Mouse (Mus musculus) embryonic facial prominence, embryonic 12.5 days (tissue): ENCODE data around the gene Dusp28. TPM values are rescaled to one million over a fixed set of nuclear protein-coding genes. Genes with fewer than 3 reads are reported as not detected.
A peak's percentile ranks its signal among the peaks of the same experiment; 100 is the strongest.

Source experiments
- ATAC-seq: fragments of 200-750 bp; cut with Nextera tagmentation; 2 replicates; pipeline ENCODE4 v1.8.0; 2017; ENCODE audit not compliant: insufficient number of reproducible peaks, insufficient read depth, low FRiP score, low TSS enrichment
- H3K27ac ChIP-seq: fragments of 300-500 bp; sonication (generic); 2 replicates; pipeline ENCODE4 v1.5.1; 2016; ENCODE audit warnings: mild to moderate bottlenecking
- H3K27me3 ChIP-seq: fragments of 300-500 bp; sonication (generic); 2 replicates; pipeline ENCODE4 v1.6.1; 2016; ENCODE audit warnings: mild to moderate bottlenecking, moderate library complexity
- H3K36me3 ChIP-seq: fragments of 300-500 bp; sonication (generic); 2 replicates; pipeline ENCODE4 v1.6.1; 2016; ENCODE audit warnings: mild to moderate bottlenecking
- H3K4me1 ChIP-seq: fragments of 300-500 bp; sonication (generic); 2 replicates; pipeline ENCODE4 v1.6.1; 2016
- H3K4me2 ChIP-seq: fragments of 300-500 bp; sonication (generic); replicated peaks from 2 replicates; pipeline ENCODE4 v1.6.1; 2016; ENCODE audit warnings: mild to moderate bottlenecking, moderate library complexity
- H3K4me3 ChIP-seq: fragments of 300-500 bp; sonication (generic); 2 replicates; pipeline ENCODE4 v1.5.1; 2016; ENCODE audit warnings: mild to moderate bottlenecking
- H3K9ac ChIP-seq: fragments of 300-500 bp; sonication (generic); 2 replicates; pipeline ENCODE4 v1.6.1; 2016; ENCODE audit warnings: mild to moderate bottlenecking, moderate library complexity
- H3K9me3 ChIP-seq: fragments of 300-500 bp; sonication (generic); 2 replicates; pipeline ENCODE4 v1.6.1; 2016; ENCODE audit warnings: mild to moderate bottlenecking, moderate library complexity
- WGBS: fragments of 180-500 bp; shearing (Covaris S2); methylation state at CpG from one replicate; pipeline ENCODE4 v1.1.7; 2016; 5-methylcytosine and 5-hydroxymethylcytosine counted together
- polyA plus RNA-seq: library from polyadenylated mRNA; unstranded; fragments of >200 nt; fragmentation: Nextera tagmentation; extraction: Ambion mirVana; gene quantifications from 2 replicates; pipeline ENCODE4 v1.2.1, GENCODE M21; 2016

Dusp28 gene
- polyA plus RNA-seq, 1 experiment from 2014 or later, result 10.8 TPM

GRCm38 (mm10) chr1:92909068-92909467 lies 2.3 kb downstream of the Dusp28 start:
- Histone ChIP-seq H3K9ac (no peak overlapping the region), H3K36me3 (peaks cover 2% of the 10 kb centered on the region; the same call in 1 of the 2 replicates), H3K27me3 (no peaks in the 10 kb centered on the region; the same call in 1 of the 2 replicates), H3K4me3 (no peak overlapping the region), H3K27ac (no peak overlapping the region), H3K4me2 (no peak overlapping the region), H3K4me1 (peaks cover 37% of the 10 kb centered on the region), H3K9me3 (no peaks in the 10 kb centered on the region)
- ATAC-seq, result no peak
- 64% methylated on average over 4 of the region's 4 CpGs for WGBS

DNA sequence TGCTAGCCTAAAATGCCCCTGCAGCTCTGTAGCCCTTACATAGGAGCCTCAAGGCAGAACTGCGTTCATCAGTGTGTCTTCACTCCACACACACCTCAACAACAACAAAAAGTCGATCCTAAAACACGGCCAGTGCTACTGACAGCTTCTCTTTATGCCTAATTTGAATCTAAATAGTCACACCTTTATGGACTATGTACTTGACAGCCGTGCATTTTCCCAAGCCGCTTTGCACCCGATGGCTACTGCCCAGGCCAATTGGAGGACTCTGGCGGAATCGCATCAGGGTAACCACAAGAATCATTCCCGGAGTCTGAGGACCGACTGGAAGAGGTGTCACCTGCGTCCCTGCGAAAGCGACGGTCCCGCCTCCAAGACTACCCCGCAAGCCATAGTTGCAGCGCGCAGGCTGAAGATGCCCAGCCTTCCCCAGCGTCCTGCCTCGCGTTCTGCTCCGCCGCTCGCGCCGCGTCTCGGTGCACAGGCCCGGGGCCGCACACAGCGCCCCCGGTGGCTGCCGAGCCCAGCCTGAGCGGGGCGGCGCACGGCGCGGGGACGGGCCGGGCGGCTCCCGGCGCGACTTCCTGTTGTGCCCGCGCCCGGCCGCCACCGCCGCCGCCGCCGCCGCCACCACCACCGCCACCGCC lies 3.6 kb downstream of the Dusp28 start, which contains the start of gene Rnpepl1:
Rnpepl1 (plus strand) TSS at position 545 of the 647 bp plus-strand sequence.
- Histone ChIP-seq H3K9me3 (no peaks in the 10 kb centered on the region), H3K27ac (peak within 1 kb of the TSS; percentile 85), H3K27me3 (no peaks in the 10 kb centered on the region; the same call in 1 of the 2 replicates), H3K4me1 (peaks cover 37% of the 10 kb centered on the region), H3K4me3 (peak within 1 kb of the TSS; percentile 82), H3K9ac (peak within 1 kb of the TSS; percentile 89), H3K36me3 (peaks cover 12% of the 10 kb centered on the region), H3K4me2 (peak within 1 kb of the TSS; percentile 72)
- under 1% methylated on average over 43 of the region's 57 CpGs for WGBS
- ATAC-seq, result peak; percentile 70; the same call in 1 of the 2 replicates

- Histone ChIP-seq H3K9ac (peak overlapping the region; percentile 89), H3K27me3 (no peaks in the 10 kb centered on the region; the same call in 1 of the 2 replicates), H3K4me1 (peaks cover 37% of the 10 kb centered on the region), H3K9me3 (no peaks in the 10 kb centered on the region), H3K4me3 (peak overlapping the region; percentile 82), H3K27ac (peak overlapping the region; percentile 85), H3K36me3 (peaks cover 20% of the 10 kb centered on the region), H3K4me2 (peak overlapping the region; percentile 72)
- 0 out of 2 replicates have a peak, but pooled peaks have one; percentile 7 for ATAC-seq
- WGBS, result 1% methylated on average over 44 of the region's 85 CpGs
These were observed 4.3 kb downstream of the Dusp28 start for GRCm38 (mm10) chr1:92910925-92911720.

DNA sequence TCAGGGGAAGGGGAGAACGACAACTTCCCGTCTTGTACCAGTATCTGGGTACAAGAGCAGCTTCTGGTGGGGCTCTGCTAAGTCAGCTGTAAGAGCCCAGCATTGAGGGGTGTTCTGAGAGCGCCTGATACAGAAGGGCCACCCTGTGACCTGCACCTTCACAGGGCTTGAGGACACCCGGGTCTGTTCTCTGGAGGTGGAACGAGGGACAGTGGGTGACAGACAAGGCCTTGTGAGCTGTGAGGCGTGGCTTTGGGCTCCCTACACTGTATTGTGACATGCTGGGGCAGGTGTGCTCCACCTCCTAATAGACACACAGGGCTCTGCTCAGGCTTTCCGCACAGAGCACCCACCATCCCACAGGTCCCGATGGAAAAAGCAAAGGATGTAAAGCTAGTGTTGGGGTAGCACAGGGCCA lies 4.9 kb downstream of the Dusp28 start:
- Histone ChIP-seq H3K9ac (peak overlapping the region; percentile 89), H3K36me3 (peaks cover 26% of the 10 kb centered on the region), H3K9me3 (no peaks in the 10 kb centered on the region), H3K4me3 (peak overlapping the region; percentile 82), H3K27me3 (no peaks in the 10 kb centered on the region; the same call in 1 of the 2 replicates), H3K4me1 (peaks cover 33% of the 10 kb centered on the region), H3K4me2 (peak overlapping the region; percentile 72), H3K27ac (no peak overlapping the region)
- WGBS, result 50% methylated on average over 8 of the region's 8 CpGs
- ATAC-seq, result no peak

DNA sequence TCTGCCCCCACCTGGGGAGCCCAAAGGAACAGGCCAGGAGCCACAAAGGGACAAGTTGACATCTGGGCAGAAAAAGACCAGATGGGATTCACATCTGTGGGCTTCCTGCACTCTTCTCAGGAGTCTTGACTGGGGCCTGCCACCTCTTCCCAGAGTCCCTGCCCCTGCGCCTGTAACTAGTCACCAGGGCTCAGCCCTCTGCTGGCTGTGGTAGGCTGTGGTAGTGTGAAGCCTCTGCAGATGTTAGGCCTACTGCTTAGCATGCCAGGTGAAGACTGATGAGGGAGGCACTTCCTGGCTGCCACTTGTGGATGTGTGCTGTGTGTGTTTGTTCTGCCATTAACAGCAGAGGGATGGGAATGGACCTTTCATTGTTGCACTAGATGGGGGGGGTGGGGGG lies 5.5 kb downstream of the Dusp28 start:
- no peak overlapping the region for H3K27ac ChIP-seq
- H3K36me3 ChIP-seq, result peaks cover 31% of the 10 kb centered on the region
- WGBS, result 45% methylated on average over 1 of the region's 1 CpGs
- H3K4me2 ChIP-seq, result peak overlapping the region; percentile 72
- no peaks in the 10 kb centered on the region for H3K9me3 ChIP-seq
- H3K4me1 ChIP-seq, result peaks cover 32% of the 10 kb centered on the region
- H3K9ac ChIP-seq, result 0 out of 2 replicates have a peak overlapping the region, but pooled peaks have one; percentile 26
- no peaks in the 10 kb centered on the region; the same call in 1 of the 2 replicates for H3K27me3 ChIP-seq
- no peak for ATAC-seq
- H3K4me3 ChIP-seq, result peak overlapping the region; percentile 82

GRCm38 (mm10) chr1:92914239-92914638 lies 7.5 kb downstream of the Dusp28 start:
- Histone ChIP-seq H3K27ac (no peak overlapping the region), H3K36me3 (peaks cover 51% of the 10 kb centered on the region), H3K4me3 (no peak overlapping the region), H3K27me3 (no peaks in the 10 kb centered on the region), H3K9ac (no peak overlapping the region), H3K4me2 (no peak overlapping the region), H3K9me3 (no peaks in the 10 kb centered on the region), H3K4me1 (peaks cover 25% of the 10 kb centered on the region)
- ATAC-seq, result no peak
- WGBS, result 78% methylated on average over 4 of the region's 4 CpGs

GRCm38 (mm10) chr1:92914993-92915392 lies 8.2 kb downstream of the Dusp28 start:
- no peak overlapping the region for H3K4me2 ChIP-seq
- 91% methylated on average over 11 of the region's 11 CpGs for WGBS
- H3K27ac ChIP-seq, result no peak overlapping the region
- H3K9me3 ChIP-seq, result no peaks in the 10 kb centered on the region
- H3K9ac ChIP-seq, result no peak overlapping the region
- peaks cover 20% of the 10 kb centered on the region for H3K4me1 ChIP-seq
- ATAC-seq, result no peak
- H3K36me3 ChIP-seq, result peaks cover 58% of the 10 kb centered on the region
- no peaks in the 10 kb centered on the region for H3K27me3 ChIP-seq
- no peak overlapping the region for H3K4me3 ChIP-seq

GRCm38 (mm10) chr1:92916725-92917124 lies 9.9 kb downstream of the Dusp28 start:
- H3K27ac ChIP-seq, result no peak overlapping the region
- no peaks in the 10 kb centered on the region for H3K27me3 ChIP-seq
- H3K4me2 ChIP-seq, result no peak overlapping the region
- H3K36me3 ChIP-seq, result peaks cover 68% of the 10 kb centered on the region
- H3K9ac ChIP-seq, result no peak overlapping the region
- H3K4me1 ChIP-seq, result peaks cover 13% of the 10 kb centered on the region
- no peak for ATAC-seq
- no peaks in the 10 kb centered on the region for H3K9me3 ChIP-seq
- H3K4me3 ChIP-seq, result no peak overlapping the region
- 94% methylated on average over 9 of the region's 9 CpGs for WGBS

DNA sequence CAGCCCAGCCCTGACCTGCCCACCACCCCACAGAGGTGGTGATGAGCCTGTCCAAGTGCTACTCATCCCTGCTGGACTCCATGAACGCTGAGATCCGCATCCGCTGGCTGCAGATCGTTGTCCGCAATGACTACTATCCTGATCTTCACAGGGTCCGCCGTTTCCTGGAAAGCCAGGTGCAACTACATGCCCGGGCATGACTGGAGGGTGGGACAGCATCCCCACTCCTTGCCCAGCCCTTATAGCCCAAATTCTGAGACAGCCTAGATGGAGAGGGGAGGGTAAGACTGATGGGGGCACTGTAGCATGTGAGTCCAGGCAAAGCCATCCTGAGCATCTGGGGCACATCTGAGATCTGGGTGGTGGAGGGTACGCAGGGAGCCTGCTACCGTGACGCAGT lies 12.4 kb downstream of the Dusp28 start:
- Histone ChIP-seq H3K27ac (no peak overlapping the region), H3K4me1 (no peaks in the 10 kb centered on the region), H3K27me3 (no peaks in the 10 kb centered on the region), H3K4me3 (no peak overlapping the region), H3K9ac (no peak overlapping the region), H3K36me3 (peaks cover 66% of the 10 kb centered on the region), H3K4me2 (no peak overlapping the region), H3K9me3 (no peaks in the 10 kb centered on the region)
- ATAC-seq, result no peak
- WGBS, result 97% methylated on average over 11 of the region's 11 CpGs

DNA sequence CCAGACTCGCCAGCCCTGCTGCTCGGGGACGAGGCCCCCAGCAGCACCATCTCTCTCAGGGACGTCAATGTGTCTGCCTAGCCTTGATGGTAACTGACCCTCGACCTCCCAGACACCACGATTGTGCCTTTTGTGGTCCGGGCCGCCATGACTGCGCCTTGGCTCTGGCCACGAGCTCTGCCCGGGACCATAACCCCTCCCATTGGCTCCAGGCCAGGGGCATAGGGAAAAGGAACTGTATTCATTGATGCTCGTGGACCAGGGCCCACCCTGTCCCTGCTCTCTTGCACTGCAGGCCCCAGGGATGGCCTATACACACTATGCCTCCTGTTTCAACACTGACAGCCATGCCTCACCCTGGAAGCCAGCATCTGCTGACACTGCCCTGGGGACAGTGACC lies 13.0 kb downstream of the Dusp28 start:
- Histone ChIP-seq H3K4me2 (no peak overlapping the region), H3K36me3 (peaks cover 62% of the 10 kb centered on the region), H3K9me3 (no peaks in the 10 kb centered on the region), H3K27me3 (no peaks in the 10 kb centered on the region), H3K27ac (no peak overlapping the region), H3K9ac (no peak overlapping the region), H3K4me1 (no peaks in the 10 kb centered on the region), H3K4me3 (no peak overlapping the region)
- 81% methylated on average over 12 of the region's 12 CpGs for WGBS
- no peak for ATAC-seq

DNA sequence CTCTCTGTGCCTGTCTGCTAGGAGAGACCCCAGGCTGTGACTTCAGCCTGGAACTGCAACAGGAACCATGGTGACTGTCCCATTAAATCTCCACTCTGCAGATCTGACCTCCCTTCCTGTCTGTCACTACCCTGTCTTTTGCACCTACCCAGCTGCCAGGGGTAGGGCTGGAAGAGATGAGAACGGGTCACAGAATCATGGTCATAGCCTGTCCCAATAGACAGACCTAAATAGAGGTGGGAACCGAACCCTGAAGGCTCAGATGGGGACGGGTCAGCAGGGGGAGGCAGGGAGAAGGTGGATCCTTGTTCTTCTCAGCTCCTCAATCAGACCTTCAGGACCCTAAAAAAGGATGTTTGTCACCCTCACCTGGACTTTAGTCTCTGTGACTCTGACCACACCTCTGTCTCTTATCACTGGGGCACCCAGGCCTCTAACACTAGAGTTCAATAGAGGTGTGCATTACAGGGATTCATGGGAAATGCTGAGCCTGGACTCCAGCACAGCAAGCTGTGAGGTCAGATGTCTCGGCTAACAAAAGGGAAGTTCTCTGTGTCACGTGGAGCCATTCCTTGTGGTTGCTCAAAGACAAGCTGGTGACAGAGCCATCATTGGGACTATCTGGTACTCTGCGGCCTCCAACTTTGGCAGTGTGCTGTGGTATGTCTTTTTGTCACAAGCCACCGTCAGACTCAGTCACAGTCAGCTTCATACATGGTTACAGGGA lies 13.9 kb downstream of the Dusp28 start:
- no peak for ATAC-seq

More for the DNA sequence above, 13.9 kb downstream of the Dusp28 start:
- Histone ChIP-seq H3K27ac (no peak overlapping the region), H3K4me3 (no peak overlapping the region), H3K36me3 (peaks cover 53% of the 10 kb centered on the region), H3K9me3 (no peaks in the 10 kb centered on the region), H3K9ac (no peak overlapping the region), H3K4me2 (no peak overlapping the region), H3K27me3 (no peaks in the 10 kb centered on the region), H3K4me1 (no peaks in the 10 kb centered on the region)
- 82% methylated on average over 7 of the region's 7 CpGs for WGBS
